In the genomic region with DNA sequence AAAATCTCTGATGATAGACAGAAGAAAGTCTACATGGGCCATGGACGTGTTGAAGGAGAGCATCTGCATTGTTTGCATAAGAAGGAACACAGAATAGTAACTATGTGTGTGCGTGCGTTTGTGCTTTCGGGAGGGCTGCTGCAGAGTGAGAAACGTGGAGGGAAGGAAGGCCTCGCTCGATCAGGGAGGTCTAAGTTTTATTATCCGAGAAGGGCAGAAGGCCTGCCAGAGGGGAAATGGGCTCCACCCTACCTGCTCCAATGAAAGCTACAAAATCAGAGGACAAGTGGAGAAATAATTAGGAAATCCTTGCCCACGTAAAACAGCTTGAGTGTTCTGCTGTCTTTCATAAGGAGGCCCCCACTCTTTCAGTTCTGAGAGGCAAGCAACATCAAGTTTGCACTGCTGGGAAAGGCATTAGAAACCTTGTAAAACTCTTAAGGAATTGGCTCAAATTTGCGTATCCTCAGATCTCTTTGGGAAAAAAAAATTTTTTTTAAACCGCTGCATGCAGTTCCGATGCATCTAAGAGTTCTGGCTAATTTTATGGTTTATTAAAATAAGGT, we compare ENCODE assay signal across 19 mouse cellular contexts.
DNase-seq lines count a peak whose midpoint lies in the region; ATAC-seq and TF ChIP-seq lines count a peak whose summit lies in the region.
"Had no signal": no experiment of that assay in that cellular context is flagged by ENCODE, and none has a peak within 500 bp of the region (broad histone marks: within the 10 kb centered on the region; RNA-seq: fewer than 3 reads in every experiment).

No protein-coding gene starts in this region.

- 80% methylated on average over 12 of the region's 12 CpGs for WGBS in limb, embryonic 10.5 days
- 28% methylated on average over 12 of the region's 12 CpGs for WGBS in limb, embryonic 13.5 days

- peak overlapping the region; percentile 10 for H3K4me2 ChIP-seq in limb, embryonic 13.5 days (replicated peaks)
- H3K4me2 ChIP-seq: embryonic facial prominence, embryonic 12.5 days; forebrain, embryonic 15.5 days; hindbrain, embryonic 12.5 days had no signal

- H3K27me3 ChIP-seq in limb, embryonic 10.5 days (ENCODE audit: low read depth, poor library complexity, severe bottlenecking) = no peaks in the 10 kb centered on the region
- H3K27me3 ChIP-seq in limb, embryonic 13.5 days = no peaks in the 10 kb centered on the region
- H3K27me3 ChIP-seq: embryonic facial prominence, embryonic 12.5 days; forebrain, embryonic 15.5 days; hindbrain, embryonic 12.5 days had no signal

- no peak overlapping the region for H3K9ac ChIP-seq in limb, embryonic 13.5 days
- H3K9ac ChIP-seq: embryonic facial prominence, embryonic 12.5 days; forebrain, embryonic 15.5 days; hindbrain, embryonic 12.5 days had no signal

- H3K4me1 ChIP-seq in limb, embryonic 10.5 days = peaks cover 23% of the 10 kb centered on the region
- H3K4me1 ChIP-seq in limb, embryonic 13.5 days = peaks cover 30% of the 10 kb centered on the region
- H3K4me1 ChIP-seq: embryonic facial prominence, embryonic 12.5 days; forebrain, embryonic 15.5 days; hindbrain, embryonic 12.5 days had no signal

- DNase-seq in layer of hippocampus, adult 2 months (ENCODE audit: low spot score in 2 of 2) = no peak
- DNase-seq in layer of hippocampus, postnatal 10 days (ENCODE audit: low spot score in 2 of 2) = no peak
- no peak for DNase-seq in limb, embryonic 10.5 days (ENCODE audit: low spot score)
- DNase-seq in adrenal gland, adult 8-10 months = no peak
- no peak for DNase-seq in adrenal gland, postnatal 14 days
- DNase-seq: adrenal gland, adult 2 months; cerebellum, adult 11-12 months; cerebellum, adult 9-10 months; cerebellum, postnatal 25 days; gastrocnemius, adult 2 months; gastrocnemius, postnatal 25 days; heart, postnatal 10 days; heart, postnatal 4 days had no signal

- H3K4me3 ChIP-seq in layer of hippocampus, adult 2 months = no peak overlapping the region
- H3K4me3 ChIP-seq in limb, embryonic 10.5 days = no peak overlapping the region
- H3K4me3 ChIP-seq in limb, embryonic 13.5 days = no peak overlapping the region
- H3K4me3 ChIP-seq: embryonic facial prominence, embryonic 12.5 days; forebrain, embryonic 15.5 days; gastrocnemius, adult 2 months; hindbrain, embryonic 12.5 days had no signal

- no peaks in the 10 kb centered on the region for H3K36me3 ChIP-seq in limb, embryonic 10.5 days
- H3K36me3 ChIP-seq in limb, embryonic 13.5 days = no peaks in the 10 kb centered on the region
- H3K36me3 ChIP-seq: embryonic facial prominence, embryonic 12.5 days; forebrain, embryonic 15.5 days; hindbrain, embryonic 12.5 days had no signal

- TF ChIP-seq CTCF in layer of hippocampus, adult 2 months (conservative IDR thresholded peaks at IDR 0.05) = no peak

- H3K27ac ChIP-seq in layer of hippocampus, adult 2 months = peak overlapping the region; percentile 43; the same call in 1 of the 2 replicates
- peak overlapping the region; percentile 61; the same call in 1 of the 2 replicates for H3K27ac ChIP-seq in limb, embryonic 10.5 days
- peak overlapping the region; percentile 45 for H3K27ac ChIP-seq in limb, embryonic 13.5 days
- H3K27ac ChIP-seq: embryonic facial prominence, embryonic 12.5 days; forebrain, embryonic 15.5 days; gastrocnemius, adult 2 months; hindbrain, embryonic 12.5 days had no signal

- peak; percentile 66 for ATAC-seq in limb, embryonic 13.5 days (ENCODE audit: low FRiP score, low read depth)
- ATAC-seq: forebrain, embryonic 15.5 days; hindbrain, embryonic 16.5 days; inflammation-experienced regulatory T-cells, adult 6 months had no signal

- no peaks in the 10 kb centered on the region for H3K9me3 ChIP-seq in limb, embryonic 10.5 days (replicated peaks)
- H3K9me3 ChIP-seq in limb, embryonic 13.5 days = 0 out of 2 replicates have a peak, but pooled peaks cover 4% of the 10 kb centered on the region
- H3K9me3 ChIP-seq: forebrain, embryonic 15.5 days; hindbrain, embryonic 12.5 days had no signal
